ENCODE assay signal across 10 mouse cellular contexts in genomic region chr10:93263431-93263830, GRCm38 (mm10). TPM values are rescaled to one million over a fixed set of nuclear protein-coding genes. Genes with fewer than 3 reads are reported as not detected.
DNase-seq lines count a peak whose midpoint lies in the region; ATAC-seq lines count a peak whose summit lies in the region.
"Had no signal": no experiment of that assay in that cellular context is flagged by ENCODE, and none has a peak within 500 bp of the region (broad histone marks: within the 10 kb centered on the region; RNA-seq: fewer than 3 reads in every experiment).

No protein-coding gene starts in this region.

- H3K27ac ChIP-seq in heart, embryonic 13.5 days (replicated peaks) = peak overlapping the region; percentile 88
- H3K27ac ChIP-seq in hindbrain, embryonic 14.5 days = peak overlapping the region; percentile 18; the same call in 1 of the 2 replicates
- H3K27ac ChIP-seq in neural tube, embryonic 14.5 days (ENCODE audit: low read depth, low read length) = 0 out of 2 replicates have a peak overlapping the region, but pooled peaks have one; percentile 16
- H3K27ac ChIP-seq: limb, embryonic 13.5 days had no signal

- intact Hi-C loops in heart, postnatal 10 days (cut with DNase I) = no loop called here

- 56% methylated on average over 8 of the region's 8 CpGs for WGBS in heart, embryonic 13.5 days
- 33% methylated on average over 8 of the region's 8 CpGs for WGBS in hindbrain, embryonic 14.5 days
- WGBS in neural tube, embryonic 14.5 days = 54% methylated on average over 8 of the region's 8 CpGs

- no peak for ATAC-seq in heart, embryonic 13.5 days (ENCODE audit: extremely low read depth, insufficient number of reproducible peaks, low FRiP score, low TSS enrichment)
- ATAC-seq in hindbrain, embryonic 14.5 days (ENCODE audit: low FRiP score) = peak; percentile 50; the same call in 1 of the 2 replicates
- peak; percentile 45; the same call in 1 of the 2 replicates for ATAC-seq in neural tube, embryonic 14.5 days (ENCODE audit: low read depth)
- ATAC-seq in megakaryocyte progenitor cell, adult 5-6 weeks (replicated peaks; ENCODE audit: poor library complexity) = no peak

- peak overlapping the region; percentile 13; the same call in 1 of the 2 replicates for H3K4me2 ChIP-seq in heart, embryonic 13.5 days
- no peak overlapping the region for H3K4me2 ChIP-seq in hindbrain, embryonic 14.5 days (replicated peaks)
- no peak overlapping the region for H3K4me2 ChIP-seq in neural tube, embryonic 14.5 days (ENCODE audit: low read depth, low read length)
- H3K4me2 ChIP-seq: limb, embryonic 13.5 days had no signal

- no peak overlapping the region for H3K4me3 ChIP-seq in heart, embryonic 13.5 days
- no peak overlapping the region for H3K4me3 ChIP-seq in hindbrain, embryonic 14.5 days (replicated peaks; ENCODE audit: low read length)
- H3K4me3 ChIP-seq in neural tube, embryonic 14.5 days (ENCODE audit: low read depth, low read length) = no peak overlapping the region
- H3K4me3 ChIP-seq: limb, embryonic 13.5 days had no signal

- peaks cover 62% of the 10 kb centered on the region for H3K36me3 ChIP-seq in heart, embryonic 13.5 days
- peaks cover 5% of the 10 kb centered on the region; the same call in 1 of the 2 replicates for H3K36me3 ChIP-seq in hindbrain, embryonic 14.5 days (replicated peaks; ENCODE audit: control insufficient read depth, insufficient read depth)
- no peaks in the 10 kb centered on the region for H3K36me3 ChIP-seq in neural tube, embryonic 14.5 days (ENCODE audit: control insufficient read depth, insufficient read depth, low read length)

- H3K9me3 ChIP-seq in heart, embryonic 13.5 days = no peaks in the 10 kb centered on the region
- no peaks in the 10 kb centered on the region for H3K9me3 ChIP-seq in hindbrain, embryonic 14.5 days (ENCODE audit: control insufficient read depth, low read length)
- no peaks in the 10 kb centered on the region for H3K9me3 ChIP-seq in neural tube, embryonic 14.5 days (ENCODE audit: control insufficient read depth, low read length)
- H3K9me3 ChIP-seq: limb, embryonic 13.5 days had no signal

- peak overlapping the region; percentile 62 for H3K9ac ChIP-seq in heart, embryonic 13.5 days
- H3K9ac ChIP-seq in hindbrain, embryonic 14.5 days = no peak overlapping the region
- no peak overlapping the region for H3K9ac ChIP-seq in neural tube, embryonic 14.5 days (replicated peaks; ENCODE audit: low read depth, low read length)
- H3K9ac ChIP-seq: limb, embryonic 13.5 days had no signal

- H3K4me1 ChIP-seq in heart, embryonic 13.5 days = peaks cover 63% of the 10 kb centered on the region
- peaks cover 42% of the 10 kb centered on the region for H3K4me1 ChIP-seq in hindbrain, embryonic 14.5 days (replicated peaks; ENCODE audit: control insufficient read depth, insufficient read depth, low read length)
- H3K4me1 ChIP-seq in neural tube, embryonic 14.5 days (ENCODE audit: control insufficient read depth, insufficient read depth, low read length) = peaks cover 21% of the 10 kb centered on the region

- DNase-seq in heart, postnatal 10 days = no peak
- DNase-seq in right cerebral cortex, adult 18-20 months = peak; percentile 49
- no peak for DNase-seq in right cerebral cortex, postnatal 25 days
- no peak for DNase-seq in hindbrain, embryonic 14.5 days (ENCODE audit: low spot score)
- no peak for DNase-seq in spleen, postnatal 4 days (ENCODE audit: low spot score in 2 of 2)
- DNase-seq: adrenal gland, adult 8-10 months had no signal

- H3K27me3 ChIP-seq in heart, embryonic 13.5 days (replicated peaks) = no peaks in the 10 kb centered on the region
- H3K27me3 ChIP-seq in hindbrain, embryonic 14.5 days (ENCODE audit: control insufficient read depth, insufficient read depth, low read length) = no peaks in the 10 kb centered on the region
- no peaks in the 10 kb centered on the region for H3K27me3 ChIP-seq in neural tube, embryonic 14.5 days (ENCODE audit: control insufficient read depth, insufficient read depth, low read length)
- H3K27me3 ChIP-seq: limb, embryonic 13.5 days had no signal

RNA-seq across cellular contexts. Expression of gene Elk3, which starts 47.5 kb away (rescaled TPM):
- polyA plus RNA-seq in heart, embryonic 13.5 days (2015; fragmentation: Nextera tagmentation; extraction: Ambion mirVana) = 34.5 and 38.3 TPM in 2 replicates
- total RNA-seq in heart, postnatal 10 days (2021) = 100 to 1,000 TPM; 106 to 115 TPM
- 7.9 and 11.3 TPM in 2 replicates for polyA plus RNA-seq in hindbrain, embryonic 14.5 days (2014; fragmentation: Nextera tagmentation; extraction: Ambion mirVana)
- polyA plus RNA-seq in neural tube, embryonic 14.5 days (2014; fragmentation: Nextera tagmentation; extraction: Ambion mirVana) = 5.7 and 10.8 TPM in 2 replicates
- total RNA-seq in megakaryocyte progenitor cell, adult 5-6 weeks (2015) = 27.0 and 28.4 TPM in 2 replicates
- 15.9 and 17.6 TPM in 2 replicates for total RNA-seq in megakaryocyte progenitor cell, adult 5-6 weeks (2017)

Comparison
In these comparisons a context has a peak if more than half of its experiments do, and no peak if none do; other contexts are left out.
1. ATAC-seq: peak in hindbrain, embryonic 14.5 days (single experiment) and neural tube, embryonic 14.5 days (single experiment); none in heart, embryonic 13.5 days (single experiment) and megakaryocyte progenitor cell, adult 5-6 weeks (single experiment).
2. H3K27ac ChIP-seq: peak in every context shown above with its lines; median percentile 88 in heart, embryonic 13.5 days; 18 in hindbrain, embryonic 14.5 days; 16 in neural tube, embryonic 14.5 days.